Mouse (Mus musculus) spleen, adult 2 months (tissue): ENCODE data around the gene Pwp2.

Experiments
- CTCF ChIP-seq: fragments of 200-500 bp; IDR thresholded peaks from 2 replicates; pipeline ENCODE4 v1.5.1; 2011; ENCODE audit warnings: mild to moderate bottlenecking, inconsistent platforms; ENCODE audit not compliant: insufficient read depth, insufficient read length, insufficient replicate concordance; ENCODE audit errors: extremely low read depth
- POLR2A ChIP-seq: fragments of 200-500 bp; IDR thresholded peaks from 2 replicates; pipeline ENCODE4 v1.6.1; 2011; ENCODE audit warnings: low read depth, low read length, inconsistent platforms

GRCm38 (mm10) chr10:78165256-78166005 is 19.5 kb downstream of the Pwp2 start:
- no peak for TF ChIP-seq POLR2A
- no peak for TF ChIP-seq CTCF
